Mouse (Mus musculus): Measurements from ENCODE around the gene Cflar.
"Not testable (repeated sequence)": the region's sequence is repeated elsewhere in the genome, so short reads cannot be mapped to it uniquely, and the experiment has no call there.

DNA sequence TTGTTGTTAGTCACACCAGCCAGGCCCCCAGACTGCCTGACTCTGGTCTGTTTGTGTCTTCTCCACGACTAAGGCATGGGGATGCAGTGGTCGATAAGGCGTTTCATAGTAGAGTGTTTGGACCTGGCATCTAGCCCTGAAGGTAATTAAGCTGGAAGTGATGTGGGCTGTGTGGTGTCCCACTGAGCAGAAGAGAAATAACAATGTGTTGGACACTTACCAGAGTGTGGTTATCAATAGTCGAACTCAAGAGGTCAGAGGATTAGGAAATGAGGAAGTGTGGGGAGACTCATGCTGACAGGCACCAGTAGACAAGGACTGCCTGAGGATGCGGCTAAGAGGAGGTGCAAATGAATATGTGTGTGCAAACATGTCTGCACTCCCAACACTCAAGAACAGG is 32.9 kb upstream of the Cflar start:
- not testable (repeated sequence) for TF ChIP-seq POLR2A (IDR thresholded peaks at IDR 0.05; ENCODE audit: borderline replicate concordance, insufficient read depth, low read length); CTCF (IDR thresholded peaks at IDR 0.05; ENCODE audit: borderline replicate concordance, insufficient read depth, low read depth, low read length)

Data from cerebellum, adult 2 months (tissue).